Mouse (Mus musculus) CD4-positive, CD25-positive, alpha-beta regulatory T cell, adult 4 months (primary cell): ENCODE data around the gene Gpank1. TPM values are rescaled to one million over a fixed set of nuclear protein-coding genes. Genes with fewer than 3 reads are reported as not detected.

Experiments used
- ATAC-seq: one replicate; pipeline ENCODE4 v1.8.0; 2017
- polyA plus RNA-seq, 2 experiments: library from polyadenylated mRNA; unstranded; fragments of 100-300 nt; shearing (Covaris generic); gene quantifications; one replicate each; pipeline ENCODE4 v1.2.1; 2017

The Gpank1 gene
- 10 to 100 TPM; 80.4 to 86.0 TPM for polyA plus RNA-seq

- peak; percentile 95 for ATAC-seq
These were observed at the start of gene Gpank1 for GRCm38 (mm10) chr17:35121143-35121799. TSS of gene Gpank1 (plus strand) at chr17:35121455.

GRCm38 (mm10) chr17:35074097-35074496 is 47.2 kb upstream of the Gpank1 start:
- ATAC-seq, result no peak

GRCm38 (mm10) chr17:35076507-35077176 is 44.6 kb upstream of the Gpank1 start, which contains the start of gene Ly6g6e:
TSS of gene Ly6g6e (plus strand) at chr17:35076902.
- ATAC-seq, result no peak

- ATAC-seq, result no peak
These were observed 44.0 kb upstream of the Gpank1 start for GRCm38 (mm10) chr17:35077285-35077684.

- no peak for ATAC-seq
These were observed 43.4 kb upstream of the Gpank1 start, which contains the start of gene Ly6g6d for GRCm38 (mm10) chr17:35077786-35078233. TSS of gene Ly6g6d (minus strand) at chr17:35078065.

GRCm38 (mm10) chr17:35079778-35080177 is 41.5 kb upstream of the Gpank1 start:
- ATAC-seq, result no peak

- ATAC-seq, result no peak
These were observed 41.0 kb upstream of the Gpank1 start for GRCm38 (mm10) chr17:35080248-35080647.

- no peak for ATAC-seq
These were observed 40.5 kb upstream of the Gpank1 start for GRCm38 (mm10) chr17:35080710-35081109.

- ATAC-seq, result no peak
These were observed 38.2 kb upstream of the Gpank1 start for GRCm38 (mm10) chr17:35082841-35083576.

GRCm38 (mm10) chr17:35083929-35084497 is 37.2 kb upstream of the Gpank1 start:
- ATAC-seq, result no peak

GRCm38 (mm10) chr17:35085208-35085865 is 35.9 kb upstream of the Gpank1 start, which contains the start of gene Ly6g6f:
TSS of gene Ly6g6f (minus strand) at chr17:35085610.
- ATAC-seq, result no peak

GRCm38 (mm10) chr17:35088151-35088550 is 33.1 kb upstream of the Gpank1 start:
- ATAC-seq, result no peak

GRCm38 (mm10) chr17:35088825-35089644 is 32.2 kb upstream of the Gpank1 start, which contains the start of gene Abhd16a:
TSS of gene Abhd16a (plus strand) at chr17:35089263.
- ATAC-seq, result peak; percentile 94

GRCm38 (mm10) chr17:35090166-35090932 is 30.9 kb upstream of the Gpank1 start:
- ATAC-seq, result no peak

- no peak for ATAC-seq
These were observed 28.7 kb upstream of the Gpank1 start for GRCm38 (mm10) chr17:35092403-35093198.

- no peak for ATAC-seq
These were observed 26.5 kb upstream of the Gpank1 start for GRCm38 (mm10) chr17:35094475-35095365.

GRCm38 (mm10) chr17:35096597-35096996 is 24.7 kb upstream of the Gpank1 start:
- ATAC-seq, result no peak

GRCm38 (mm10) chr17:35097164-35097655 is 24.0 kb upstream of the Gpank1 start:
- ATAC-seq, result no peak
